Mouse (Mus musculus): ENCODE results near the gene Gria2.

The Gria2 gene

GRCm38 (mm10) chr3:80776628-80777027, 26.0 kb downstream of the Gria2 start:
- DNase-seq (ENCODE audit: inconsistent age in 2 of 2, low spot score in 1 of 2), result no peak

- DNase-seq (ENCODE audit: inconsistent age in 2 of 2, low spot score in 1 of 2), result no peak
Observed at GRCm38 (mm10) chr3:80775971-80776370, 26.7 kb downstream of the Gria2 start.

- no peak for DNase-seq (ENCODE audit: inconsistent age in 2 of 2, low spot score in 1 of 2)
Observed at GRCm38 (mm10) chr3:80774005-80774764, 28.4 kb downstream of the Gria2 start.

DNA sequence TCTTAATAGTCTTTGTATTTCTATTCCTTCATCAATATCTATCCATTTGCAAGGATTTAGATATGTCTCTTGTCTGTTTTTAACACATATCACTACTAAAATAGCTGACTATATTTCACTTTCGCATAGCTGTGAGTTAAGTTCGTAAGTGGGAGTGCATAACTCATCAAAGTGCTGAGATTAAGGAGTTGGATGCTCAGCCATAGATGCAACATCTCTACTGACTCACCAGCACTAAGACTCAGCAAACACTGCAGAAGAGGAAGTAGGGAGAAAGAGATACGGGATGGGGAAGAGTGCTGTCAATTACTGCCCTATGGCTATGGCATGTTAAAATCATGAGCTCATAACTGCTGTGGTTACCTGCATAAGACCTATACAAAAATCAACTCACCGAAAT, 29.4 kb downstream of the Gria2 start:
- DNase-seq (ENCODE audit: inconsistent age in 2 of 2, low spot score in 1 of 2), result no peak

DNA sequence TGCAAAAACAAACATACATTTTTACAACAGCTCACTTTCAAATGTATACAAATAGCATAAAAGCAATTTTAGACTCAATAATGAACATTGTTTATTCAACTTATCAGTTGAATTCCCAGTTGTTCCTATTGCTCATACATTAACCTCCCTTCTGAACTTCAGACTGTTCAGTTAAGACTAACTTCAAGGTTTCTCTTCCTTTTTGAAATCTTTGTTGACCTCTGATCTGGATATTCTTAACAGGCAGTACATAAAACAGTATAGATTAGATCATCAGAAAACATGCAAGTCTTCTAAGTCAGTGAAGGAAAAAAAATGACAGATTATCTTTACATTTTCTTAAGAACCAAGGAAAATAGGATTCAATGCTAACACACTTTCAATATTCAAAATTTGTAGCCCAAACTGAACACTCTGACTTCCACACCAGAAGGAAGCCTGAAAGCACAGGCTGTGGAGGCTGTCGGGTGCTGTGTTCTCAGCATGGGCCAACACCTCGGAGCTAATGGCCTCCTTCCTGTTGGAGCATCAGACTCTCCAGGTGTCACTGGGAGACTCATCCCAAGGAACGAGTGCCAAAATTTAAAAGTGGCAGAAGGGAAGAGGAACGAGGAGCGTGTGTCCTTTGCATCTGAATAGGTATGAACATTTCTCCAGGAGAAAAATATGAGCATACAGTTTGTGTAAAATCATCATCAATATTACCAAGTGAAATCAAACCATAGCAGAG, 33.0 kb downstream of the Gria2 start:
- DNase-seq (ENCODE audit: inconsistent age in 2 of 2, low spot score in 1 of 2), result no peak

DNA sequence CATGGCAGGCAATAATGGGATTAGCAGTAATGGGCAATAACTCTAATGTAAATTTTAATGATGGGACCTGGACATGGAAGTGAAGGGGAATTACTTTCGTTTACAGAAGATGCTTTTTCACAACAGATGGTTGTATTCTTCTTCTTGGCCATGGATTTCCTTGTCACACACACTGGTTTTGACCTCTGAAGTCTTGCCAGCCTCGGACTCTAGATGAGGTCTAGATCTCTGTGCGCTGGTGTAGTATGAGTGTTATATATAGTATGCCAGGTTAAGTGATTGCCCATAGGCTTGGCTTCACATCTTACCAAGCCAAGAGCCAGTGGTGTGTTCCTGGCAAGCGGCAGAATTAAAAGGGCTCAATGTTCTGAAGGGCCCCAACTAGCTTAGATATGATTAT, 43.7 kb downstream of the Gria2 start:
- DNase-seq (ENCODE audit: inconsistent age in 2 of 2, low spot score in 1 of 2), result no peak

GRCm38 (mm10) chr3:80758363-80758762, 44.3 kb downstream of the Gria2 start:
- no peak for DNase-seq (ENCODE audit: inconsistent age in 2 of 2, low spot score in 1 of 2)

DNA sequence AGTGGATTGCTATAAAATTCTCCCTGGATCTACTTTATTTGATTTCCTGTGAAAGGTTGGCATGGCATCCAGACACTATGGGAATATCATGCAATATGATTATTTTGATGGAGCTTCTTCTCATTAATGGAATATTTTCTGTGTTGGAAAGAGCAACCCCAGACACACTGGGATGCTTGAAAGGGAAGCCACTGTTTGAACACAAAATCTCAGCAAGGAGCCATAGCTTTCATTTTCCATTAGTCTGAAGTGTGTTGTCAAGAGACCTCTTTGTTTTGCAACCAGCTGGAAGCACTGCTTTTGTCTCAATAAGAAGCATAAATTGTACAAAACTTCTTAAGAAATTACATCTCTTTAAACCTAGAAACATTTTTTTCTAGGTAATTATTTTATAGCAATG, 51.8 kb downstream of the Gria2 start:
- no peak for DNase-seq (ENCODE audit: inconsistent age in 2 of 2, low spot score in 1 of 2)

- DNase-seq (ENCODE audit: inconsistent age in 2 of 2, low spot score in 1 of 2), result no peak
Observed at GRCm38 (mm10) chr3:80725205-80725604, 77.4 kb downstream of the Gria2 start.

DNA sequence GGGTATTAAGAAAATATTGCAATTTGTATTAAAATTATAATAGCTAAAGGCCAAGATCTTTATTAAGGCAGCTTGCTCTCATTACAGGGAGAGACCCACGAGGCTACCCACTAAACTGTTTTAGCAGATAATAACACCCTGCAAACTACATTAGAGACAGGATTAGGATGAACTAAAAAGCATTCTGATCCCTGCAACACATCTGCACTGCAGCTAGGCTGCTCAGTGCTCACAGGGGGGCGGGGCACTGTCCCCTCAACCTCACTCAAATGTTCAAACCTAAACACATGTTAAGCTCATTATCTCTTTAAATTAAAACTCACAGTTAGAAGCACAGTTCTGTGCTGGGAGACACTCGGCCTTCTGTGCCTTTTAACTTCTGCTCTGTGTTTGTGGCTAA, 89.5 kb downstream of the Gria2 start:
- no peak for DNase-seq (ENCODE audit: inconsistent age in 2 of 2, low spot score in 1 of 2)

DNA sequence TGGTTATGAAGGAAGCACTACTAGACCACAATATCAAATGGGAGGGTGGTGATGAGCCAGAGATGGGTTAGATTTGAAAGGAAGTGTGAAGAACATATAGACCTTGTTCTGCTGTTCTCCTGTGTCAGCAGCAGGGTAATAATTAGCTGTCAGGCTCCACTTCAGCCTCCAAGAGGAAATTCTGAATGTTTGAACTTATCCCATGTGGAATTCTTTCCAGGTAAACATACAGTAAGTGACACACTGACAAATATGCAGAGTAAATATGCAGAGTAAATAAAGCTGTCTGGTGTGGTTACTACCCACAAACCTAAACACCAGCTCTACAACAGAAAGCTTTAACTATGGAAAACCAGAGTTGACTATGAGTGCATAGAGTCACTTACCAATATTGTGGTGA, 93.6 kb downstream of the Gria2 start:
- no peak for DNase-seq (ENCODE audit: inconsistent age in 2 of 2, low spot score in 1 of 2)

DNA sequence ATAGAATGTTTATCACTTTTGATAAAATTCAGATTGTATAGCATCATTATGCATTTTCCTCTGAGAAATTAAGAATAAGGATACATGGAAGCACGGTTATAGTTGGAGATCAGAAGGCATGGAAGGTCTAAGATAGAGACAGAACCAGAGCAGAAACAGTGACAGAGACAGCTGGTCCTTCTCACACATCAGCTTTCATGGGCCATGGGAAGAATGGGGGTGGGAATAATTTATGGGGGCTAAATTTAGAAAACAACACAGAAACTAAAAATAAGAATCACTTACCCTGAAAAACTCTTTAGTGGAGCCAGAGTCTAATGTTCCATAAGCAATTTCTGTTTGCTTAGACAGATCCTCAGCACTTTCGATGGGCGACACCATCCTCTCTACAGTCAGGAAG, 100.5 kb downstream of the Gria2 start:
- DNase-seq (ENCODE audit: inconsistent age in 2 of 2, low spot score in 1 of 2), result no peak

DNA sequence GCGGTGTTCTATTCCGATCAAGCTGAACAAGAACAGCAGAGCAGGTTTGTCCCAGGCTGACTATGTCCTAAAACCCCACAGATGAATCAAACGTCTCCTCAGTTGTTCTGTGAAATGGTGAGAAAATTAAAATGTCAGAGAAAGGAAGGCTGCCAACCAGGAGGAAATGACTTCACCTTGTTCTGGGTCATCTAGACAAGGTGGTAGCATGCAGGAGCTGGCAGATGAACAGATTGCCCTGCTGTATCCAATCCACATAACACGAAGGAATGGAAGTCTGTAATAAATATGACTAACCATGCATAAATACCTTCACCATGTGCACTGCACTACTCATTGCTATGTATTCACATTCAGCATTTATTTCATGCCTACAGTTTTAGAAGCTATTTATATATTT, 105.1 kb downstream of the Gria2 start:
- no peak for DNase-seq (ENCODE audit: inconsistent age in 2 of 2, low spot score in 1 of 2)

- DNase-seq (ENCODE audit: inconsistent age in 2 of 2, low spot score in 1 of 2), result no peak
Observed at GRCm38 (mm10) chr3:80694965-80695364, 107.7 kb downstream of the Gria2 start.

- no peak for DNase-seq (ENCODE audit: inconsistent age in 2 of 2, low spot score in 1 of 2)
Observed at GRCm38 (mm10) chr3:80665105-80665504, 137.5 kb downstream of the Gria2 start.

DNA sequence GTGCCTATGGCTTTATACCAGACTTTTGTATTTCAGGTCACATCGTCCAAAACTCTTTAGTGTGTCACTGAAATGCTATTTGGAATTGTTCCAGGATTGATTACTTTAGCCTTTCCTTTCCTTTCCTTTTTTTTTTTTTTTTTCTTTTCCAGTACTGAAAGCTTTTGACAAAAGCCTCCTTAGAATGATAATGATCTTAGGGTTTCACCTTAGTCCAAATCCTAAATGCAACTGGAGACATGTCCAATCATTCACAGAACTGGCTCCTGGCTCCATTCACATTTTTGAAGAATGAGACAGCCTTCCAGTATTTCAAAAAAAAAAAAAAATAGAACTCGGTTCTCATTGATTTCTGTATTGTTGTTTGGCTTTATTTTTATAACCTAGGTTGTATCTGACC, 139.3 kb downstream of the Gria2 start:
- no peak for DNase-seq (ENCODE audit: inconsistent age in 2 of 2, low spot score in 1 of 2)

DNA sequence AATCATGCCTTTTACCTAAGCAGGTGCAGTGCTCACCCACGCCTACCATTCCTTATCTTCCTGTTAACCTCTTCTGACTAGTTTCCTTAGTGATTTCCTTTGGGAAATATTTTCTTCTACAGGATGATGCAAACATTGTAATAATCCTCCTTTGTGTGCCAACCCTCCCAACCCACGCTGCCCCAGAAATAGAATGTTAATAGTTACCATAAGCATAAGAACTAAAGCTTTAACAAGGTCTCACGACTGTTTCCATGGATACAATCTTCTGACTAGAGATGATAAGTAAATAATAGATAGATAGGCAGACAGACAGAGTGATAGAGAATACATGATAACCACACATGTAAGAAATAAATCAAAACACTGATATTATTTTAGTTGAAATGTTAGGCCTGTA, 140.8 kb downstream of the Gria2 start:
- DNase-seq (ENCODE audit: inconsistent age in 2 of 2, low spot score in 1 of 2), result no peak

GRCm38 (mm10) chr3:80652213-80652612, 150.4 kb downstream of the Gria2 start:
- DNase-seq (ENCODE audit: inconsistent age in 2 of 2, low spot score in 1 of 2), result no peak

Data from adrenal gland, adult (tissue).